Mouse (Mus musculus): ENCODE data around the gene Gm21958.

The Gm21958 gene

DNA sequence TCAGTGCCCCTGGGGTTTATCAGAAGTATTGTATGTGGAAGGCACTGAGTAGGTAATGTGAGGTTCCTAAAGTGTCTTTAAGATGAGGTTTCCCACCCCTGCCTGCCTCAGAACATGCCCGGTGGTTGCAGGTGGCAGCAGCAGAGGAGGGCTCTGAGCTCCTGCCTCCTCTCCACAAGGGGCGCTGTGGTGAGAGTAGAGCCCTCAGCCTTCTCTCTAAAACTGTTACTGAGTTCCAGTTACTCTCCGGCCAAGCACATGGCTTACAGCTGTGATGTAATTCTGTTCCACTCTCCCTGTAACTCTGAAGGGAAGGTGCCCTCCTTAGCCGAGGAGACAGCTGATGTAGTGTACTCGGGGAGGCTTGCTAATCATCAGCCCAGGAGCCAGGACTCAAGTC is 31.6 kb upstream of the Gm21958 start:
- no peaks in the 10 kb centered on the region for H3K27me3 ChIP-seq (ENCODE audit: insufficient read depth, low read length)
- peaks cover 38% of the 10 kb centered on the region for H3K4me1 ChIP-seq (replicated peaks; ENCODE audit: low read depth, low read length)
- H3K4me3 ChIP-seq (replicated peaks; ENCODE audit: low read length): peak overlapping the region; percentile 44
- TF ChIP-seq CTCF (conservative IDR thresholded peaks at IDR 0.05; ENCODE audit: low read length) (peak; percentile 57), POU5F1 (IDR thresholded peaks at IDR 0.05; ENCODE audit: borderline replicate concordance, low read length) (no peak)
- H3K36me3 ChIP-seq (ENCODE audit: insufficient read depth, low read length): peaks cover 97% of the 10 kb centered on the region
- no peaks in the 10 kb centered on the region for H3K9me3 ChIP-seq (ENCODE audit: low read length)

DNA sequence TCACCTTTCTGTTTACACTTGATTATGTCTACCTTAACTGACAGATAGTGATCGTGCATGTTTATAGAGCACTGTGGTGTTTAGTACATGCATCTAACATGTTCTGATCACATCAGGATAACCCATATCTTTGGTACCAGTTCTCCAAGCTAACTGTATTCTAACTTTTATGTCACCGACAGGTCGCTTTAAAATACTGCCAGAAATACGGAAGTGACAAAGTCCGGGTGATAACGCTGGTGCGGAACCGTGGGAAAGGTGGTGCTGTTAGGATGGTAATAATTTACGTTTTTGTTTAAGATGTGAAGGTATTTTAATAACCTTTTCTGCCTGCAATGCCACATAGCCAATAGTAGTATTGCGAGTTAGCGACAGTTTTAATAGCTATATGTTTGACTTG is 27.8 kb upstream of the Gm21958 start:
- Histone ChIP-seq H3K27me3 (ENCODE audit: insufficient read depth, low read length) (no peaks in the 10 kb centered on the region), H3K9me3 (ENCODE audit: low read length) (no peaks in the 10 kb centered on the region), H3K4me3 (replicated peaks; ENCODE audit: low read length) (no peak overlapping the region), H3K36me3 (ENCODE audit: insufficient read depth, low read length) (peaks cover 84% of the 10 kb centered on the region), H3K4me1 (replicated peaks; ENCODE audit: low read depth, low read length) (peaks cover 36% of the 10 kb centered on the region)
- TF ChIP-seq POU5F1 (IDR thresholded peaks at IDR 0.05; ENCODE audit: borderline replicate concordance, low read length) (no peak), CTCF (conservative IDR thresholded peaks at IDR 0.05; ENCODE audit: low read length) (no peak), NANOG (IDR thresholded peaks at IDR 0.05; ENCODE audit: borderline replicate concordance, low read length) (no peak)

DNA sequence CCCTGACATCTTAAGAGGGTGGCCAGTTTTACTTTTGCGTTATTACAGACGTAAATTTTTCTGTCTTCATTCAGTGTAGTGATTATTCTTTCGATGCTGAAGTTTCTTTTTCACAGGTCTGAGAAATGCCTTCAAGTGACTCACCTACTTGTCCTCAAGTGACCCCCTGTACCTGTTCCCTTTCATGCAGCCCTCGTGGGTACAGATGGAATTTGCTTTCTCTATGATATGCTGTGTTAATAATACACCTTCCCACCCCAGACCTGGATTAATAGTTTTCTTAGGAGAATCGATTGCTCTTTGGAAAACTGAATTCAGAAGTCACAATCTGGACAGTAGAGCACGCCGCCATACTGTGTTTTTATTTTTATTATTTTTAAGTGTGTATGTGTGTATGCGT is 23.2 kb upstream of the Gm21958 start:
- peaks cover 22% of the 10 kb centered on the region for H3K4me1 ChIP-seq (replicated peaks; ENCODE audit: low read depth, low read length)
- TF ChIP-seq POU5F1 (IDR thresholded peaks at IDR 0.05; ENCODE audit: borderline replicate concordance, low read length): no peak
- no peak for TF ChIP-seq CTCF (conservative IDR thresholded peaks at IDR 0.05; ENCODE audit: low read length)
- no peak for TF ChIP-seq NANOG (IDR thresholded peaks at IDR 0.05; ENCODE audit: borderline replicate concordance, low read length)
- no peak overlapping the region for H3K4me3 ChIP-seq (replicated peaks; ENCODE audit: low read length)
- H3K27me3 ChIP-seq (ENCODE audit: insufficient read depth, low read length): no peaks in the 10 kb centered on the region
- no peaks in the 10 kb centered on the region for H3K9me3 ChIP-seq (ENCODE audit: low read length)
- peaks cover 52% of the 10 kb centered on the region for H3K36me3 ChIP-seq (ENCODE audit: insufficient read depth, low read length)

DNA sequence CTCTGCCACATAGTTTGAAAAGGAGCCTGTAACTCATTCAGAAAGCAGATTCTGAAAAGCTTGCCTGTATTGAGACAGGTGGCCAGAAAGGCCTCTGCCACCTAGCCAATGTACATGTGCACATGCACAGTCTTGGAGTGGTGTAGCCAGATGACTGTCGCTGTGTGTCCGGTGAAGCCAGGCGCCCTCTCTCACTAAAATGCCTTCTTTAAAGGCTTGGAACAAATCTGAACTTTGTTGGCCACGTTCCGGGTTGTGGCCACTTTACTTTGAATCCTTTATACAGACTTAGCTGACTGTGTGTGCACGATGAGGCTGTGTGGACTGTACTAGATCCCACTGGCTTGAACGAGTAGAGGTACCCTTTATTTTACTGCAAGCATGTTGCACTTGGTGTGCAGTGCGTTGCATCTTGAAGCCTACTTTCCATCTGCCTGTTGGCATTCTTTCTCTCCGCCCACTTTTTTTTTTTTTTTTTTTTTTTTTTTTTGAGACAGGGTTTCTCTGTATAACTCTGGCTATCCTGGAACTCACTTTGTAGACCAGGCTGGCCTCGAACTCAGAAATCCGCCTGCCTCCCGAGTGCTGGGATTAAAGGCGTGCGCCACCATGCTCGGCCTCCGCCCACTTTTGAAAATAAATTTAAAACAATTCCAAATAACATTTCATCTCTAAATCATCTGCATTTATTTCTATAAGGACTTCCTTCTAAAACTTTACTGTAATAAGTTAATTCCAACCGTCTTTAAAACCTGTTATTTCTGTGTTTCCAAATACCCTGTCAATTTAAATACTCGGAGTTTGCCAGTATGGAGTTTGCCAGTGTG is 22.2 kb upstream of the Gm21958 start:
- Histone ChIP-seq H3K9me3 (ENCODE audit: low read length) (no peaks in the 10 kb centered on the region), H3K27me3 (ENCODE audit: insufficient read depth, low read length) (no peaks in the 10 kb centered on the region), H3K4me3 (replicated peaks; ENCODE audit: low read length) (peak overlapping the region; percentile 95), H3K36me3 (ENCODE audit: insufficient read depth, low read length) (peaks cover 52% of the 10 kb centered on the region), H3K4me1 (replicated peaks; ENCODE audit: low read depth, low read length) (peaks cover 22% of the 10 kb centered on the region)
- TF ChIP-seq NANOG (IDR thresholded peaks at IDR 0.05; ENCODE audit: borderline replicate concordance, low read length) (no peak), POU5F1 (IDR thresholded peaks at IDR 0.05; ENCODE audit: borderline replicate concordance, low read length) (no peak)

DNA sequence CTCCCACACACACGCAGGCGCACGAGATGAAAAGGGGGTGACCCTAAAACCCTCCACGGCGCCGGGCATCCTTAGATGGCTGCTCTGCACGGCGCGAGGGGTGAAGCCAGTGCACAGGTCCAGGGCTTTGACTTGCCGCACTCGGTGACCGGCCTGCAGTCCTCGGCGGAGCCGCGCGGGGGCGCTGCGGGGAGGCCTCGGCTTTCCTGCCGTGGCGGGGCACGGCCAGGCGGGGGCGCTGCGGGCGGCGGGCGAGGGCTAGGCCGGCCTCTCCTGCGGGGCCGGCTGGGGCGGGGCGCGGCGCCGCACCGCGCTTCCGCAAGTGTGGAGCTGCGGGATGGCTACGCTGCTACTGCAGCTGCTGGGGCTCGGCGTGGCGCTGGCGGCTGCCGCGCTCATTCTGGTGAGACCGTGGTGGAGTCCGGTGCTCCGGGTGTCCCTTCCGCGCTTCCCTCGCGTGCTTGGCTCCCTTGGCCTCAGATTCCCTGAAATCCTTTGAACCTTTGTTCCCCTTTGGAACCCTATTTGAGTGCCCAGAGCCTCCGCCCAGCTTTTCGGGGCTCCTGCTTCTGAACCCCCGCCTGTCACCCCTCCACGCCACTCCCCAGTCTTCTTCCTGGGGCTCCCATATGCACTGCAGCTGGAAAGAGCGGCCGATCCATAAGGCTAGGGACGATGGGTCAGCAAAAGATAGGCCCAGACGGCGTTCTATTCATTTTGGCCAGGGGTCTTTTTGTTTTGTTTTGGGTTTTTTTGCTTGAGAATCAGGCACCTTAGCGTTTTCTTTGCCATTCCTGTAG is 21.3 kb upstream of the Gm21958 start, which contains the start of the genes Exosc8 and Alg5:
TSS of gene Exosc8 (minus strand) at position 147 of the 800 bp plus-strand sequence.
TSS of gene Alg5 (plus strand) at position 293 of the 800 bp plus-strand sequence.
- Histone ChIP-seq H3K4me3 (replicated peaks; ENCODE audit: low read length) (peak within 1 kb of the TSS; percentile 95), H3K36me3 (ENCODE audit: insufficient read depth, low read length) (peaks cover 52% of the 10 kb centered on the region), H3K4me1 (replicated peaks; ENCODE audit: low read depth, low read length) (peaks cover 22% of the 10 kb centered on the region), H3K27me3 (ENCODE audit: insufficient read depth, low read length) (no peaks in the 10 kb centered on the region), H3K9me3 (ENCODE audit: low read length) (no peaks in the 10 kb centered on the region)
- TF ChIP-seq CTCF (conservative IDR thresholded peaks at IDR 0.05; ENCODE audit: low read length): no peak
- no peak for TF ChIP-seq NANOG (IDR thresholded peaks at IDR 0.05; ENCODE audit: borderline replicate concordance, low read length)
- no peak for TF ChIP-seq POU5F1 (IDR thresholded peaks at IDR 0.05; ENCODE audit: borderline replicate concordance, low read length)

DNA sequence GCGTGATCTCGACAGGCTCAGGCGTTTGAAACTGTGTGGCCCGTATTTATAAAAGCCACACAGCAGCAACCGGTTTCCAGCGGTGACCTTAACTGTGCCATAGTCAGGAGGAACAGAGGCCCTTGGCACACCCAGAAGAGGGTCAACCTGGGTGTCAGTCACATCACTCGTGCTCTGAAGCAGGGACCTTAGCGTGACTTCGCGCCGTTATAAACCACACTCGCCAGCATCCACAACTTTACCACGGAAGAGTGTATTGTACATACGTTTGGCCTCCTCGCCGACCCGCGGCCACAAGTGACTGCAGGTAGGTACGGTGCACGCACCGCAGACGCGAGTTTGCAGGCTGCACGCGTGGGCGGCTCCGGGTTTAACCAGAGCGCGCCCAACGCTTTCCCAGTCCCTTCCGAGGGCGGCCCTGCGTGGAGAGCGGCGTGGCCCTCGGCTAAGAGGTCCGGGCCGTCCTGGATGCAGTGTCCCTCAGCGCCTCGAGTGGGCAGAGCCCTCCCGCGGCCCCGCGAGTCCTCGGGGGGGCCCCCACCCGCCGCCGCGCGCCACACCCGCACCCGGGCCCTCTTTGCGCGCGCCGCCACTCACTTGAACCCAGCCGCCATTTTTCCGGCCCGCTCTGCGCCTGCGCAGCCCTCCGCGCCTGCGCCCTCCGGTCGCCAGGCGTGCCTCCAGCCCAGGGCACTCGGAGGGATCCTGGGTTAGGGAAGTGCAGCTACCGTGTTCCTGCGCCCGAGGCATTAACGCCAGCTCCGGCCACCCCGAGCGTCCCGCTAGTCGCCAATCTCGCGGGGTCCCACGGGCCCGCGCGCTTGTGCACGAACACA is 20.5 kb upstream of the Gm21958 start:
- Histone ChIP-seq H3K27me3 (ENCODE audit: insufficient read depth, low read length) (no peaks in the 10 kb centered on the region), H3K9me3 (ENCODE audit: low read length) (no peaks in the 10 kb centered on the region), H3K4me1 (replicated peaks; ENCODE audit: low read depth, low read length) (peaks cover 22% of the 10 kb centered on the region), H3K4me3 (replicated peaks; ENCODE audit: low read length) (peak overlapping the region; percentile 95), H3K36me3 (ENCODE audit: insufficient read depth, low read length) (peaks cover 54% of the 10 kb centered on the region)
- TF ChIP-seq POU5F1 (IDR thresholded peaks at IDR 0.05; ENCODE audit: borderline replicate concordance, low read length) (no peak), CTCF (conservative IDR thresholded peaks at IDR 0.05; ENCODE audit: low read length) (no peak), NANOG (IDR thresholded peaks at IDR 0.05; ENCODE audit: borderline replicate concordance, low read length) (no peak)

DNA sequence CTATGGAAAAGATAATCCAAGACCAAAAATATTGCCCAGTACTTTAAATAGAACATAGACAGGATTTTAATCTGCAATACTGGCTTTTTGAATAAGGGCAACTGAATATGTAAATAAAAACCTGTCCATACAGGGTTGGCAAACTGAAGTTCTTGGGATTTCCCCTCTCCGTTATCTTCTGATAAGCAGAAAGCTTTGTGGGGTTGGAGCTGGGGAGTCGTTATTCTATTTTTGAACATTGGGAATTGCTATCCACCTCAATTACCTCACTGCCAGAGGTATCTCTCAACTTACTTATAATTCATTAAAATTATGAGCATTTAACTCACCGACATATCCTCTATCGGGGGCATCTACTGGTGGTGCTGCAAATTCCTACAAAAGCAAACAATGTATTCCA is 18.2 kb upstream of the Gm21958 start:
- Histone ChIP-seq H3K4me3 (replicated peaks; ENCODE audit: low read length) (no peak overlapping the region), H3K4me1 (replicated peaks; ENCODE audit: low read depth, low read length) (peaks cover 27% of the 10 kb centered on the region), H3K27me3 (ENCODE audit: insufficient read depth, low read length) (no peaks in the 10 kb centered on the region), H3K36me3 (ENCODE audit: insufficient read depth, low read length) (peaks cover 62% of the 10 kb centered on the region), H3K9me3 (ENCODE audit: low read length) (no peaks in the 10 kb centered on the region)
- TF ChIP-seq POU5F1 (IDR thresholded peaks at IDR 0.05; ENCODE audit: borderline replicate concordance, low read length) (no peak), CTCF (conservative IDR thresholded peaks at IDR 0.05; ENCODE audit: low read length) (no peak), NANOG (IDR thresholded peaks at IDR 0.05; ENCODE audit: borderline replicate concordance, low read length) (no peak)

All from E14TG2a.4 (cell line).